11 mouse cellular contexts compared by ENCODE assay signal in the genomic region with DNA sequence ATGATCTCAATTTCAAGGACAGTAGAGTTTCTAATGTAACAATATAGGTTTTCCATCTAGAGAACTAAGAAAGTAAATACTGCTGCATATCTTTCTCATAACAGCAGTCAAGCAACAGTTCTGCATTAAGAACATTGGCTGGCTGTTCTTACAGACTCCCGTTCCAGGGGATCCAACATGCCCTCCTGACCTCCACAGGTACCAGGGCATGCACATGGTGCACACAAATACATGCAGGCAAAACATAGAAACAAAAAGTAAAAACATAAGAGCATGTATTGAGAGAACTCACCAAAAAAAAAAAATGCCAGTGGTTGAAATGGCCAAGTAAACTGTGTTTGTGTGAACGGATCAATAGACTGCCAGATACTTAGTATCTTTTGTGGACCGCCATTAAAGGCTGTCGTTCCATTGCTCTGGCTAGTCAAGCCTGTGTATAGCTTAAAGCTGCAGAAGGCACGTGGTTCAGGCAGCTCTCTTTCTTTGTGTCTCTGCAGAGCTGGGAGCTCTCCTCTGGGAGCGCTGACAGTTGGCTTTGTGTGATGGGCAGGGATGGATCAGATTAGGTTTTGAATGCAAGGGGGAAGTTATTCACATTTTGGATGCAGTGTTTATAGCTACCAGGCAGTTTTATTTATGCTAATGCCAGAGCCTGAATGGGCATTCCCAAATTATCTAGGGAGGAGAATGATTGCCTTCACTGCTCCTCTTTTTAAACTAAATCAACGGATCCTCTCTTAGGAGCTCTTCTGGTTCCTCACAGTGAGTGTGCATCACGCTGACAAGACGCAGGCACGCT. TPM values are rescaled to one million over a fixed set of nuclear protein-coding genes. Genes with fewer than 3 reads are reported as not detected.
A peak's percentile ranks its signal among the peaks of the same experiment; 100 is the strongest.
DNase-seq lines count a peak whose midpoint lies in the region; ATAC-seq and TF ChIP-seq lines count a peak whose summit lies in the region.
"Had no signal": no experiment of that assay in that cellular context is flagged by ENCODE, and none has a peak within 500 bp of the region (broad histone marks: within the 10 kb centered on the region; RNA-seq: fewer than 3 reads in every experiment).

No protein-coding gene starts in this region.

- no peaks in the 10 kb centered on the region for H3K9me3 ChIP-seq in heart, embryonic 10.5 days
- no peaks in the 10 kb centered on the region for H3K9me3 ChIP-seq in ES-E14 (ENCODE audit: control insufficient read depth, insufficient read depth, low read depth, low read length)
- H3K9me3 ChIP-seq in forebrain, embryonic 12.5 days: no peaks in the 10 kb centered on the region
- H3K9me3 ChIP-seq in midbrain, embryonic 15.5 days: no peaks in the 10 kb centered on the region
- H3K9me3 ChIP-seq: limb, embryonic 13.5 days had no signal

- H3K4me3 ChIP-seq in heart, embryonic 10.5 days: 0 out of 2 replicates have a peak overlapping the region, but pooled peaks have one; percentile 12
- no peak overlapping the region for H3K4me3 ChIP-seq in ES-E14 (ENCODE audit: insufficient read depth in 1 of 2, low read depth in 1 of 2, low read length in 2 of 2, poor library complexity in 1 of 2, severe bottlenecking in 1 of 2)
- H3K4me3 ChIP-seq in forebrain, embryonic 12.5 days (replicated peaks): no peak overlapping the region
- H3K4me3 ChIP-seq in midbrain, embryonic 15.5 days: peak overlapping the region; percentile 13
- H3K4me3 ChIP-seq: limb, embryonic 13.5 days had no signal

- WGBS in heart, embryonic 10.5 days: 42% methylated on average over 10 of the region's 10 CpGs
- 7% methylated on average over 10 of the region's 10 CpGs for WGBS in forebrain, embryonic 12.5 days
- 7% methylated on average over 10 of the region's 10 CpGs for WGBS in midbrain, embryonic 15.5 days

- H3K4me1 ChIP-seq in heart, embryonic 10.5 days: peaks cover 6% of the 10 kb centered on the region; the same call in 1 of the 2 replicates
- H3K4me1 ChIP-seq in ES-E14 (ENCODE audit: control insufficient read depth in 2 of 2, insufficient read depth in 2 of 2, low read length in 2 of 2, poor library complexity in 1 of 2): no peaks in the 10 kb centered on the region
- H3K4me1 ChIP-seq in forebrain, embryonic 12.5 days: peaks cover 7% of the 10 kb centered on the region
- peaks cover 12% of the 10 kb centered on the region for H3K4me1 ChIP-seq in midbrain, embryonic 15.5 days
- H3K4me1 ChIP-seq: limb, embryonic 13.5 days had no signal

- no peaks in the 10 kb centered on the region for H3K36me3 ChIP-seq in heart, embryonic 10.5 days
- no peaks in the 10 kb centered on the region for H3K36me3 ChIP-seq in ES-E14 (ENCODE audit: control insufficient read depth, insufficient read depth, low read length, poor library complexity, severe bottlenecking)
- no peaks in the 10 kb centered on the region for H3K36me3 ChIP-seq in forebrain, embryonic 12.5 days (replicated peaks)
- H3K36me3 ChIP-seq in midbrain, embryonic 15.5 days (replicated peaks): no peaks in the 10 kb centered on the region
- H3K36me3 ChIP-seq: limb, embryonic 13.5 days had no signal

- no peak for DNase-seq in heart, embryonic 10.5 days (ENCODE audit: low spot score)
- no peak for DNase-seq in heart, adult 9 months (ENCODE audit: low spot score in 2 of 2)
- DNase-seq in ES-E14 (ENCODE audit: low read depth, low spot score): no peak
- DNase-seq in spleen, adult 12 weeks (ENCODE audit: low spot score): no peak
- DNase-seq in gastrocnemius, adult 18-20 months (ENCODE audit: low spot score): no peak
- DNase-seq in adrenal gland, postnatal 14 days: no peak
- DNase-seq: B cell, adult 2 months had no signal

- no peak overlapping the region for H3K27ac ChIP-seq in heart, embryonic 10.5 days
- H3K27ac ChIP-seq in ES-E14 (ENCODE audit: insufficient read depth, low read depth, low read length, poor library complexity, severe bottlenecking): no peak overlapping the region
- peak overlapping the region; percentile 70 for H3K27ac ChIP-seq in forebrain, embryonic 12.5 days
- peak overlapping the region; percentile 84 for H3K27ac ChIP-seq in midbrain, embryonic 15.5 days
- H3K27ac ChIP-seq: limb, embryonic 13.5 days had no signal

- ATAC-seq in forebrain, embryonic 12.5 days (ENCODE audit: low FRiP score): peak; percentile 96
- ATAC-seq in midbrain, embryonic 15.5 days (replicated peaks): peak; percentile 99

- in situ Hi-C loops in ES-E14 (cut with MboI; ENCODE audit: low sequenced_read_pairs in 2 of 2, unreplicated experiment in 2 of 2): no loop called here

- no peaks in the 10 kb centered on the region for H3K27me3 ChIP-seq in heart, embryonic 10.5 days (ENCODE audit: insufficient read depth, poor library complexity, severe bottlenecking)
- H3K27me3 ChIP-seq in forebrain, embryonic 12.5 days: no peaks in the 10 kb centered on the region
- H3K27me3 ChIP-seq in midbrain, embryonic 15.5 days (replicated peaks): no peaks in the 10 kb centered on the region
- H3K27me3 ChIP-seq: limb, embryonic 13.5 days had no signal

- no peak overlapping the region for H3K9ac ChIP-seq in ES-E14 (ENCODE audit: insufficient read depth, low read depth, low read length, poor library complexity, severe bottlenecking)
- no peak overlapping the region for H3K9ac ChIP-seq in forebrain, embryonic 12.5 days
- H3K9ac ChIP-seq in midbrain, embryonic 15.5 days: peak overlapping the region; percentile 21
- H3K9ac ChIP-seq: limb, embryonic 13.5 days had no signal

- H3K4me2 ChIP-seq in forebrain, embryonic 12.5 days: peak overlapping the region; percentile 43
- peak overlapping the region; percentile 47 for H3K4me2 ChIP-seq in midbrain, embryonic 15.5 days
- H3K4me2 ChIP-seq: limb, embryonic 13.5 days had no signal

TF ChIP-seq in ES-E14, 5 proteins besides CTCF, POLR2A, EP300 and RAD21:
- TF ChIP-seq CHD2 (IDR thresholded peaks at IDR 0.05; ENCODE audit: low read depth, low read length): no peak
- TF ChIP-seq MAFK (IDR thresholded peaks at IDR 0.05; ENCODE audit: insufficient read depth, low read depth, low read length): no peak
- TF ChIP-seq ZC3H11A (IDR thresholded peaks at IDR 0.05; ENCODE audit: borderline replicate concordance, low read depth, low read length): 0 out of 2 replicates have a peak, but pooled peaks have one; percentile 2
- TF ChIP-seq HCFC1 (IDR thresholded peaks at IDR 0.05; ENCODE audit: borderline replicate concordance, insufficient read depth, low read length): no peak
- TF ChIP-seq ZNF384 (IDR thresholded peaks at IDR 0.05; ENCODE audit: low read depth, low read length): no peak
TF ChIP-seq in ES-E14: peak in this region for 1.

RNA-seq across cellular contexts. Expression of a gene that starts 15.8 kb away (rescaled TPM):
- polyA plus RNA-seq in heart, embryonic 10.5 days (2016; fragmentation: Nextera tagmentation; extraction: Ambion mirVana): 67.2 and 72.1 TPM in 2 replicates
- 16.9 and 27.9 TPM in 2 replicates for total RNA-seq in ES-E14 (2012; rRNA removed)
- polyA plus RNA-seq in forebrain, embryonic 12.5 days (2016; fragmentation: Nextera tagmentation; extraction: Ambion mirVana): 77.2 and 86.8 TPM in 2 replicates
- polyA plus RNA-seq in midbrain, embryonic 15.5 days (2015; fragmentation: Nextera tagmentation; extraction: Ambion mirVana): 57.0 and 59.2 TPM in 2 replicates
- 10 to 100 TPM; 33.8 to 34.3 TPM for total RNA-seq in gastrocnemius, adult 18-20 months (2021)
- 67.6 and 81.5 TPM in 2 replicates for total RNA-seq in adrenal gland, postnatal 14 days (2021)

RNA-seq across cellular contexts. Expression of a gene that starts 15.8 kb away (rescaled TPM):
- polyA plus RNA-seq in heart, embryonic 10.5 days (2016; fragmentation: Nextera tagmentation; extraction: Ambion mirVana): 0.16 and 5.2 TPM in 2 replicates
- not detected in 2 replicates for total RNA-seq in ES-E14 (2012; rRNA removed)
- 0.09 TPM in 1 of 2 replicates, not detected in the other for polyA plus RNA-seq in forebrain, embryonic 12.5 days (2016; fragmentation: Nextera tagmentation; extraction: Ambion mirVana)
- polyA plus RNA-seq in midbrain, embryonic 15.5 days (2015; fragmentation: Nextera tagmentation; extraction: Ambion mirVana): 0.05 and 0.17 TPM in 2 replicates
- not detected for total RNA-seq in gastrocnemius, adult 18-20 months (2021)
- total RNA-seq in adrenal gland, postnatal 14 days (2021): 0.11 and 0.33 TPM in 2 replicates
- total RNA-seq: hematopoietic stem cell, adult 5-6 weeks had no signal
- polyA plus RNA-seq: limb, embryonic 13.5 days had no signal

RNA-seq across cellular contexts. Expression of a gene that starts 40.5 kb away (rescaled TPM):
- polyA plus RNA-seq in heart, embryonic 10.5 days (2016; fragmentation: Nextera tagmentation; extraction: Ambion mirVana): 352 and 387 TPM in 2 replicates
- 252 and 323 TPM in 2 replicates for total RNA-seq in ES-E14 (2012; rRNA removed)
- 532 and 540 TPM in 2 replicates for polyA plus RNA-seq in forebrain, embryonic 12.5 days (2016; fragmentation: Nextera tagmentation; extraction: Ambion mirVana)
- 351 and 378 TPM in 2 replicates for polyA plus RNA-seq in midbrain, embryonic 15.5 days (2015; fragmentation: Nextera tagmentation; extraction: Ambion mirVana)
- total RNA-seq in gastrocnemius, adult 18-20 months (2021): 1,000 to 10,000 TPM; 1,048 to 1,145 TPM
- total RNA-seq in adrenal gland, postnatal 14 days (2021): 342 and 351 TPM in 2 replicates

RNA-seq across cellular contexts. Expression of a gene that starts 43.8 kb away (rescaled TPM):
- polyA plus RNA-seq in heart, embryonic 10.5 days (2016; fragmentation: Nextera tagmentation; extraction: Ambion mirVana): not detected in 2 replicates
- 2.8 and 3.6 TPM in 2 replicates for total RNA-seq in ES-E14 (2012; rRNA removed)
- polyA plus RNA-seq in forebrain, embryonic 12.5 days (2016; fragmentation: Nextera tagmentation; extraction: Ambion mirVana): not detected in 2 replicates
- not detected in 2 replicates for polyA plus RNA-seq in midbrain, embryonic 15.5 days (2015; fragmentation: Nextera tagmentation; extraction: Ambion mirVana)
- not detected for total RNA-seq in gastrocnemius, adult 18-20 months (2021)
- total RNA-seq in adrenal gland, postnatal 14 days (2021): 0.11 TPM in 1 of 2 replicates, not detected in the other
- total RNA-seq: hematopoietic stem cell, adult 5-6 weeks had no signal
- polyA plus RNA-seq: limb, embryonic 13.5 days had no signal

Comparison
In these comparisons a context has a peak if more than half of its experiments do, and no peak if none do; other contexts are left out.
1. H3K27ac ChIP-seq: peak in forebrain, embryonic 12.5 days (single experiment) and midbrain, embryonic 15.5 days (single experiment); none in heart, embryonic 10.5 days (single experiment) and ES-E14 (single experiment).
2. H3K4me3 ChIP-seq: peak in heart, embryonic 10.5 days (single experiment) and midbrain, embryonic 15.5 days (single experiment); none in ES-E14 (0 of 2) and forebrain, embryonic 12.5 days (single experiment).